Mouse (Mus musculus) midbrain, embryonic 13.5 days (tissue): Measurements from ENCODE around the gene Rgs13. TPM values are rescaled to one million over a fixed set of nuclear protein-coding genes. Genes with fewer than 3 reads are reported as not detected.
"Not testable (repeated sequence)": the region's sequence is repeated elsewhere in the genome, so short reads cannot be mapped to it uniquely, and the experiment has no call there.

Source experiments
- ATAC-seq: fragments of 200-750 bp; cut with Nextera tagmentation; 2 replicates; pipeline ENCODE4 v1.8.0; 2017; ENCODE audit warnings: mild to moderate bottlenecking, moderate TSS enrichment, moderate library complexity
- H3K27ac ChIP-seq: fragments of 300-500 bp; sonication (generic); 2 replicates; pipeline ENCODE4 v1.5.1; 2015; ENCODE audit warnings: inconsistent platforms, mild to moderate bottlenecking, moderate library complexity
- H3K27me3 ChIP-seq: fragments of 300-500 bp; sonication (generic); 2 replicates; pipeline ENCODE4 v1.6.1; 2015; ENCODE audit warnings: mild to moderate bottlenecking, inconsistent platforms
- H3K36me3 ChIP-seq: fragments of 300-500 bp; sonication (generic); 2 replicates; pipeline ENCODE4 v1.6.1; 2015; ENCODE audit warnings: mild to moderate bottlenecking, inconsistent platforms
- H3K4me1 ChIP-seq: fragments of 300-500 bp; sonication (generic); replicated peaks from 2 replicates; pipeline ENCODE4 v1.6.1; 2015; ENCODE audit warnings: inconsistent platforms
- H3K4me2 ChIP-seq: fragments of 300-500 bp; sonication (generic); replicated peaks from 2 replicates; pipeline ENCODE4 v1.6.1; 2015; ENCODE audit warnings: moderate library complexity, mild to moderate bottlenecking, inconsistent platforms
- H3K4me3 ChIP-seq: fragments of 300-500 bp; sonication (generic); replicated peaks from 2 replicates; pipeline ENCODE4 v1.5.1; 2015; ENCODE audit warnings: mild to moderate bottlenecking, inconsistent platforms
- H3K9ac ChIP-seq: fragments of 300-500 bp; sonication (generic); replicated peaks from 2 replicates; pipeline ENCODE4 v1.6.1; 2015; ENCODE audit warnings: mild to moderate bottlenecking, inconsistent platforms
- H3K9me3 ChIP-seq: fragments of 300-500 bp; sonication (generic); 2 replicates; pipeline ENCODE4 v1.6.1; 2016; ENCODE audit warnings: mild to moderate bottlenecking, inconsistent platforms
- WGBS: fragments of 180-500 bp; shearing (Covaris S2); methylation state at CpG from one replicate; pipeline ENCODE4 v1.1.7; 2015; 5-methylcytosine and 5-hydroxymethylcytosine counted together
- polyA plus RNA-seq: library from polyadenylated mRNA; unstranded; fragments of >200 nt; fragmentation: Nextera tagmentation; extraction: Ambion mirVana; gene quantifications from 2 replicates; pipeline ENCODE4 v1.2.1, GENCODE M21; 2015

The Rgs13 gene
- polyA plus RNA-seq, 1 experiment from 2014 or later: 2.4 TPM

DNA sequence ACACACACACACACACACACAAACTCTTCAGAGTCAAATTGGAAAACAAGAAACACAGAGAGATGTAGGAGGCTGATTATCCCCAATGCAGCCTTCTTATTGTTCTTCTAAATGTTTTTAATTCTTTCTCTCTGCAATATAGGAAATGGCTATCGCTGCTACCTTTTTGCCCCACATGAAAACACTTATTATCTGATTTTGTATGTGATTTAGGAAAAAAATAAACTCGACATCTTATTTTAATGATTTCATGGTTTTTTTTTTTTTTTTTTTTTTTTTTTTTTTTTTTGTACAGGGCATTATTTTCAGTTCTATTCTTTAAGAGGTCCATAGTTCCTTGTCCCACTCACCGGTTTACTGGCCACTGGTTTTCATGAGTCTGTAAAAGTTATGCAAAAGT, 27.2 kb downstream of the Rgs13 start:
- Histone ChIP-seq H3K4me3 (no peak overlapping the region), H3K9ac (no peak overlapping the region), H3K27ac (no peak overlapping the region), H3K9me3 (no peaks in the 10 kb centered on the region), H3K4me1 (no peaks in the 10 kb centered on the region), H3K36me3 (no peaks in the 10 kb centered on the region), H3K27me3 (no peaks in the 10 kb centered on the region), H3K4me2 (no peak overlapping the region)
- ATAC-seq: no peak
- WGBS: 81% methylated on average over 3 of the region's 3 CpGs

DNA sequence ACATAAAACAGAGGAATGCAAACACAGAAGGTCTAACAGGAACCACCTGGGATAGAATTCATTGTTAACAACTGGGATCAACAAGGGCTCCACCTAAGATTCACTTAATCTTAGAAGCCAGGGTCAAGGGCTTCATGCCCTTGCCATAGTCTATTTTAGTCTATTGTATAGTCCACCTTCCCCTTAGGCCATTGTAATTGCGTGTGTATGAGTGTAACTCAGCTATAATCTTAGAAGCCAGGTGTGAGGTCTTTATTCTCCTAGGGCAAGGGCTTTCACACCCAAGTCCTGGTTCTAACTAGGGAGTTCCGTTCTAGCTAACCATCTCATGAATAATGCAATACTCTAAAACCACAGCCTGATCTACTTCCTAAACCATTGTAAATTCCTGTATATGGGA, 35.8 kb downstream of the Rgs13 start:
- not testable (repeated sequence) for H3K9ac ChIP-seq, H3K27ac ChIP-seq, H3K9me3 ChIP-seq, H3K4me1 ChIP-seq, H3K4me3 ChIP-seq, H3K27me3 ChIP-seq, H3K36me3 ChIP-seq, ATAC-seq, H3K4me2 ChIP-seq
- 76% methylated on average over 2 of the region's 2 CpGs for WGBS

DNA sequence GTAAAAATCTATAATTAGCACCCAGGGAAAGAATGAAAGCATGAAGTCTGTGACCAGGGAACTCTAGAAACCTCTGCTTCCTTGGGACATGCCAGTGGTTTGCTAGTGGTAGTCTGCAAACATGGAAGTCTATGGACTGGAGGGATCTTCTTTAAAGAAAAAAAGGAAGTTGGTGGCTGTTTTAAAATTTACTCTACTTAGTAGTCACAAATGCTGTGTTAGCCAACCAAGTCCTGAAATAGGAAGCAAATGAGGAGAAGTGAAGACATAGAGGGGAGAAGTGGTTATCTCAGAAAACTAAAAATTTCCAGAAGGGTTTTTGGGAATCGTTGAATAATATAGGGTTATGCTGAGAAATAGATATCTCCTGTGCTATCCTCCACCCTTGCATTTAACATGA, 37.3 kb downstream of the Rgs13 start:
- Histone ChIP-seq H3K4me3 (no peak overlapping the region), H3K36me3 (no peaks in the 10 kb centered on the region), H3K27ac (no peak overlapping the region), H3K4me2 (no peak overlapping the region), H3K4me1 (no peaks in the 10 kb centered on the region), H3K9me3 (no peaks in the 10 kb centered on the region), H3K27me3 (no peaks in the 10 kb centered on the region), H3K9ac (no peak overlapping the region)
- 85% methylated on average over 1 of the region's 1 CpGs for WGBS
- no peak for ATAC-seq

DNA sequence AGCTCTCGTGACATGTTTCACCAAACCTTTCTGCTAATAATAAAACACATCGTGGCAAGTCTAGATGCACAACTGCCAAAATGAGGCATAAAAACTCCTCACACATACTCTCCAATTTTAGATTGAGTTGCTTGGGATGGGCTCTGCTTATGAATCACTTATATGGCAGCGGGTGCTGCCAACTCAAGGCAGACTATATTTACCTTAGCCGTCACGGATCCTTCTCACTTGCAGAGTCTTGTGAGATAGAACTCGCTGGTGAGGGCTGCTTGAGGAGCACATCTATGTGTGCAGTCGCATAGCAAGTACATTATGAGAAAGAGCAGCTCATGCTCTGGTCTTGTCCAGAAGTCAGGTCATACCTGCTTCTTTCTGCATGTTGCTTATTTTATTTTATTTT, 49.2 kb downstream of the Rgs13 start:
- no peaks in the 10 kb centered on the region for H3K4me1 ChIP-seq
- 91% methylated on average over 7 of the region's 7 CpGs for WGBS

DNA sequence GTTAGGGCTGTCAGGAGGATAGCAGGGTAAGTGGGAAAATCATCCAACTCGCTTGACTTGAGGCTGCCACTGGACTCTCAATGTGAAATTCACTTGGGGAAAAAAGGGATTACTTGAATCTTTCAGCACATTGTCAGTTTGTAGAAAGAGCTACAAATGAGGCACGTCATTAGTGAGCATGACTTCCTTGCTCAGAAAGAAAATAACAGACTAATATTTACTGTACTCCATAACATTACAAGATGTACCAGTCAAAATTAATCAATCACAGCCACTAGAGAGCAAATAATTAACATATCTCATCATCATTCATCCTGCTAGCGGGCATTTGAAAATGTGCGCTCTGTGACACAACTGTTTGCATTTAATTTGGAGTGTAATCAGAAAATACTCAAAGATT, 57.1 kb downstream of the Rgs13 start:
- H3K4me3 ChIP-seq: no peak overlapping the region
- no peak for ATAC-seq
- H3K9ac ChIP-seq: no peak overlapping the region
- H3K27ac ChIP-seq: no peak overlapping the region
- H3K36me3 ChIP-seq: no peaks in the 10 kb centered on the region
- H3K4me2 ChIP-seq: no peak overlapping the region
- H3K27me3 ChIP-seq: no peaks in the 10 kb centered on the region
- WGBS: 74% methylated on average over 4 of the region's 4 CpGs
- H3K9me3 ChIP-seq: no peaks in the 10 kb centered on the region
- no peaks in the 10 kb centered on the region for H3K4me1 ChIP-seq

More for the DNA sequence above, 49.2 kb downstream of the Rgs13 start:
- Histone ChIP-seq H3K9ac (no peak overlapping the region), H3K27me3 (no peaks in the 10 kb centered on the region), H3K4me3 (no peak overlapping the region), H3K4me2 (no peak overlapping the region), H3K36me3 (no peaks in the 10 kb centered on the region), H3K27ac (no peak overlapping the region), H3K9me3 (no peaks in the 10 kb centered on the region)
- ATAC-seq: no peak

DNA sequence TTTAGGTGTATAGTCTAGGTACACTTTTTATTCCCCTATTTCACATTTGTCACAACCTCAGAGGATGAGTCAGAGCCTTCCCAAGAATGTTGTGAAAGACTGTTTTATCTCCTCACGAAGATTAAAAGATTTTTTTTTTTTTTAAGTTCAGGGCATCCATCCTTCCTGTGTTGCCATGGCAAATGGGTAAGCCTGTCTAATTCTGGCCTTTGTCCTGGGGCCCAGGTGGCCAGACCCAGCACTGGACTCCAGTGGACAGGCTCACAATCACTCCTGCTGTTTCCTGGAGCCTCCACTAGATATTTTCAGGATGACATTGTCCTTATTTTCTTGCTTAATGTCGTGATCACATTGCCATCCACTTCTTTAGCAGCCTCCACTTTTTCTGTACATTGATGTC, 57.7 kb downstream of the Rgs13 start:
- H3K36me3 ChIP-seq: no peaks in the 10 kb centered on the region
- no peak overlapping the region for H3K9ac ChIP-seq
- no peak overlapping the region for H3K4me2 ChIP-seq
- no peaks in the 10 kb centered on the region for H3K9me3 ChIP-seq
- ATAC-seq: no peak
- no peaks in the 10 kb centered on the region for H3K27me3 ChIP-seq
- H3K4me3 ChIP-seq: no peak overlapping the region
- WGBS: 14% methylated on average over 2 of the region's 2 CpGs
- no peak overlapping the region for H3K27ac ChIP-seq
- H3K4me1 ChIP-seq: no peaks in the 10 kb centered on the region

DNA sequence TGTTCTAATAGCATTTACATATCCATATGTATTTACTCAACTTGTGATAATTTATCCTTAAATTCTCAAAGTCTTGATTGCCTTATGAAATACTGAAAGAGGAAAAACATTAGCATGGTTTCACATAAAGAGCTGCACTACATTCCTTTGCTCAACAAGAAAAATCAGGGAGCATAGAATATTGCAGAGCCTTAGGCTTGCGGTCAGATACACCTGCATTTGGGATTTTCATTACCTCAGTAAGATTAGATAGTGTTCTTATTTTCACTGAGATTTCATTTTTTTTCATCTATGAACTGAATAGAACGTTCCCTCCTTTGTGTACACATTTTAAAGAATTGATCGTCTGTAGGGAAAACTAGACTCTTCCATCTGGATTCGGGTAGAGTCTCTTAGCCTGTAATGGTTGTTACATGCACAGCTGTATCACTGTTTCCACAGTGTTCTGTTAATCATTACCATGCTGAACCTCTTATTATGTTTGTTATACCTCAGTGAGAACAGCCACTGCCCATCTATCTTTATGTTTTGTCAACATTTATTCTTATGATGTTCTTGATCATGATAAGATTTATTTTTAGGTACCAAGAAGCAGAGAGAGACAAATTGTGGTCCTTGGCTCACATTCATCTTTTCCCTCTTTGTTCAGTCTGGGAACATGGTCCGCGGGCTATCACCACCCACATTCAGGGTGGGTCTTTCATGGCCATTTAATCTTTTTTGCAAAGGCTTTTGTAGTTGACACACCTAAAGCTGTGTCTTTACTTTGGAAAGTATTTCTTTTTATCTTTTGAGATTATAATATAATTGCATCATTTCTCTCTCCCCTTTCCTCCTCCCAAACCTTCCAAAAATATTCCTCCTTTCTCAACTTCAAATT, 61.1 kb downstream of the Rgs13 start:
- H3K4me3 ChIP-seq: no peak overlapping the region
- H3K9ac ChIP-seq: no peak overlapping the region
- H3K9me3 ChIP-seq: peaks cover 3% of the 10 kb centered on the region; the same call in 1 of the 2 replicates
- no peak overlapping the region for H3K27ac ChIP-seq
- no peak overlapping the region for H3K4me2 ChIP-seq
- WGBS: 86% methylated on average over 6 of the region's 6 CpGs
- H3K36me3 ChIP-seq: no peaks in the 10 kb centered on the region
- no peaks in the 10 kb centered on the region for H3K27me3 ChIP-seq
- no peaks in the 10 kb centered on the region for H3K4me1 ChIP-seq
- ATAC-seq: no peak

DNA sequence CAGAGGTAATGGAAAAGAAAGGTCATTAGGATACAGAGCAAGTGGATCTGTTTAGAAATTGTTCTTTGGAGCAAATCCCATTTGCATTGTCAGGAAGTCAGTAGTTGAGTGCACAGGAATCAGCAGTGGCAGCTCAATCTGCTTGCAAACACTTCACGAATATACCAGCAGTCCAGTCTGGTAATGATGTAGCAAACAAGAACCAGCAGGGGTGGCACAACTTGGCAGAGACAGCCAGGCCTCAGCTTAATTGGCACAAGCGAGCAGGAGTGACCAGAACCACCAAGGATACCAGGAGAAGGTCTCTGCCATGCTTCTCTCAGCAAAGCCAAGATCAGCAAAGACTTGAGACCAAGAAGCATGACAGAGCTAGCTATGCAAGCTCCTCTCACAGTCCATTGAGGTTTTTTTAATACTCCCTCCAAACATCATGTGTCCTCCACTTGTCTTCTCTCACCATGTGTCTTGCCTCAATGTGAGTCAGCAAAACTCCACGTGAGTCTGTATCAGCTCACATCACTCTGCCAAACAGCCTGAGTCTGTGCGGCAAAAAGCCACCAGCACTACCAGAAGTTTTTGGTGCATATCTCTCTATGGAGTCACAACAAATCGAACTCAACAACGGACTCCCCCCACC, 63.6 kb downstream of the Rgs13 start:
- H3K9me3 ChIP-seq: peaks cover 3% of the 10 kb centered on the region; the same call in 1 of the 2 replicates
- 84% methylated on average over 6 of the region's 6 CpGs for WGBS

DNA sequence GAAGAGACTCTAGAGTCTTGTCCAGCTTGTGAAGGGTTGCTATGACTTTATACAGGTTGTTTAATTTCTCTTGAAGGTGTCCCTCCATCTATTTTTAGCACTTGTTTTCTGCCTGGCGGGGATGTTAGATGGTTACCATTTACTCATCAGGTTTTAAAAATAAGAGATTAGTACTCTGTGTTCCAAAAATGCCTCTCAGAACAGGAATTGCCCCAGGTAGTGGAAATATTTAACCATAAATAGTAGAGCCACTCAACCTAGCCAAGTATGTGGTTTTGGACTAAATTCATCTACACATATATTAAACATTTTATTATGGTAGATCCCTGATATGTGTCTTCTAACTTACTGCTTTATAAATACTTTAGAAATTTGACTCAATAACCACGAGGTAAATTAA, 64.2 kb downstream of the Rgs13 start:
- no peak overlapping the region for H3K4me3 ChIP-seq
- H3K4me2 ChIP-seq: no peak overlapping the region
- H3K9me3 ChIP-seq: peaks cover 3% of the 10 kb centered on the region; the same call in 1 of the 2 replicates
- H3K36me3 ChIP-seq: no peaks in the 10 kb centered on the region
- H3K9ac ChIP-seq: no peak overlapping the region
- H3K27ac ChIP-seq: no peak overlapping the region
- WGBS: 69% methylated on average over 2 of the region's 2 CpGs
- H3K27me3 ChIP-seq: no peaks in the 10 kb centered on the region
- ATAC-seq: no peak
- H3K4me1 ChIP-seq: no peaks in the 10 kb centered on the region

More for the DNA sequence above, 63.6 kb downstream of the Rgs13 start:
- no peak for ATAC-seq
- H3K36me3 ChIP-seq: no peaks in the 10 kb centered on the region
- H3K4me2 ChIP-seq: no peak overlapping the region
- H3K27me3 ChIP-seq: no peaks in the 10 kb centered on the region
- H3K4me3 ChIP-seq: no peak overlapping the region
- H3K27ac ChIP-seq: no peak overlapping the region
- H3K4me1 ChIP-seq: no peaks in the 10 kb centered on the region
- no peak overlapping the region for H3K9ac ChIP-seq

DNA sequence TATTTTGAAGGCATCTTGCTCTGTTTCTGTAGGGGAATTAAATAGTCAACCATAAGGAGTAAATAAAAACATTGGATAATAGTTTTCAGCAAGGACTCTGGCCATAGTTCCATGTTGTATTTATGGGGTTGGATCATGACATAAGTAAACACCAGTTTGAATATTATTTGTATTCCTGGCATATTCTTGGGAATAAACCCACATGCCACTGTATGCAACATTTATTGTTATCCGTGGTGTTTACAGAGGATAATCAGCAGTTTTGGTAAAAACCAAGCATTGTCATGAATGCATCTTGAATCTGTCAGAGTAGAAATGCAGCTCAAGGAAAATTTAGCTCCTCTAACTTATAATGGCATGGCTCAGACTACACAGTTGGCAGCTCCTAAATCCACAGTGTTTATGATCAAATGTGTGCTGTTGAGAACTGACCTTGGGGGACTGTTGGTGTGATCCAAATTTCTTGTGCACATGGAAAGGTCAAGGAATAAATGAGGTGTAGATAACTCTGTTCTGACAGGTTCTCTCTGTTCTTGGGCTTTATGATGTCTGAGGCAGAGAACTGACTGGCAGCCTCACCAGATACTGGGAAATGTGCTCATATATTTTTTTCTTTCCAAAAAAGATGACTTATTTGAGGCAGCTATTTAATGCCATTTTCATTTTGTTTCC, 78.4 kb downstream of the Rgs13 start:
- Histone ChIP-seq H3K4me3 (no peak overlapping the region), H3K27ac (no peak overlapping the region)

DNA sequence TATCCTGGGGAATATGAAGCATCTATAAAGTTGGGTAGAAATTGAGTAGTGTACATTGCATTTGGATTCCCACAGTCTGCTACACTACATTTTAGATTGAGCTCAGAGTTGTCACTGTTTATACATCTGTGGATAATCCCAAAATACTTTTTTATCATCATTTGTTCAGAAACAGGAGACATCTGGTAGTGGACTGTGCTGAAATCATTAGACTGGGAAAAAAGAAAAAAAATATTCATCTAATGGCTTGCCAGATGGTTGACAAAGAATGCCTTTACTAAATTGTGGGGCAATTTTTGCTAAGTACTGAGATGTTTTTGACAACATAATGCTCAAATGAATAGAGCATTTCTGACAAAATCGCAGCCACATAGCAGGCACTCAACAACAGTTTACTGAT, 86.8 kb downstream of the Rgs13 start:
- 82% methylated on average over 1 of the region's 1 CpGs for WGBS
- Histone ChIP-seq H3K9ac (no peak overlapping the region), H3K9me3 (no peaks in the 10 kb centered on the region), H3K27me3 (no peaks in the 10 kb centered on the region), H3K36me3 (no peaks in the 10 kb centered on the region), H3K4me2 (no peak overlapping the region), H3K4me1 (no peaks in the 10 kb centered on the region), H3K27ac (no peak overlapping the region), H3K4me3 (no peak overlapping the region)
- no peak for ATAC-seq

More for the DNA sequence above, 78.4 kb downstream of the Rgs13 start:
- no peaks in the 10 kb centered on the region for H3K27me3 ChIP-seq
- no peaks in the 10 kb centered on the region for H3K4me1 ChIP-seq
- H3K9me3 ChIP-seq: no peaks in the 10 kb centered on the region
- H3K36me3 ChIP-seq: no peaks in the 10 kb centered on the region
- no peak overlapping the region for H3K4me2 ChIP-seq
- 84% methylated on average over 1 of the region's 1 CpGs for WGBS
- ATAC-seq: no peak
- no peak overlapping the region for H3K9ac ChIP-seq
